ENCODE assay signal across 11 mouse cellular contexts in genomic region chr12:72946064-72946395, GRCm38 (mm10). TPM values are rescaled to one million over a fixed set of nuclear protein-coding genes. Genes with fewer than 3 reads are reported as not detected.
A peak's percentile ranks its signal among the peaks of the same experiment; 100 is the strongest.
DNase-seq lines count a peak whose midpoint lies in the region; ATAC-seq lines count a peak whose summit lies in the region.
"Had no signal": no experiment of that assay in that cellular context is flagged by ENCODE, and none has a peak within 500 bp of the region (broad histone marks: within the 10 kb centered on the region; RNA-seq: fewer than 3 reads in every experiment).

No protein-coding gene starts in this region.

- H3K36me3 ChIP-seq in hindbrain, embryonic 10.5 days = no peaks in the 10 kb centered on the region
- no peaks in the 10 kb centered on the region for H3K36me3 ChIP-seq in hindbrain, embryonic 16.5 days (ENCODE audit: control insufficient read depth, insufficient read depth, low read length)
- no peaks in the 10 kb centered on the region for H3K36me3 ChIP-seq in embryonic facial prominence, embryonic 11.5 days (replicated peaks; ENCODE audit: control insufficient read depth, insufficient read depth, low read depth, low read length)
- no peaks in the 10 kb centered on the region for H3K36me3 ChIP-seq in hindbrain, embryonic 14.5 days (replicated peaks; ENCODE audit: control insufficient read depth, insufficient read depth)
- H3K36me3 ChIP-seq in midbrain, embryonic 12.5 days = no peaks in the 10 kb centered on the region
- H3K36me3 ChIP-seq: G1E had no signal

- peak overlapping the region; percentile 53 for H3K4me3 ChIP-seq in hindbrain, embryonic 10.5 days
- H3K4me3 ChIP-seq in hindbrain, embryonic 16.5 days (ENCODE audit: low read length) = no peak overlapping the region
- peak overlapping the region; percentile 44 for H3K4me3 ChIP-seq in embryonic facial prominence, embryonic 11.5 days (ENCODE audit: low read depth, low read length)
- 0 out of 2 replicates have a peak overlapping the region, but pooled peaks have one; percentile 24 for H3K4me3 ChIP-seq in hindbrain, embryonic 14.5 days (replicated peaks; ENCODE audit: low read length)
- peak overlapping the region; percentile 41 for H3K4me3 ChIP-seq in midbrain, embryonic 12.5 days

- 2% methylated on average over 8 of the region's 8 CpGs for WGBS in hindbrain, embryonic 10.5 days
- WGBS in hindbrain, embryonic 16.5 days = 4% methylated on average over 8 of the region's 8 CpGs
- WGBS in embryonic facial prominence, embryonic 11.5 days = 4% methylated on average over 8 of the region's 8 CpGs
- WGBS in hindbrain, embryonic 14.5 days = 2% methylated on average over 8 of the region's 8 CpGs
- WGBS in midbrain, embryonic 12.5 days = 2% methylated on average over 8 of the region's 8 CpGs

- H3K9ac ChIP-seq in hindbrain, embryonic 16.5 days (ENCODE audit: low read depth, low read length) = no peak overlapping the region
- peak overlapping the region; percentile 56 for H3K9ac ChIP-seq in embryonic facial prominence, embryonic 11.5 days (replicated peaks; ENCODE audit: low read length)
- H3K9ac ChIP-seq in hindbrain, embryonic 14.5 days = no peak overlapping the region
- H3K9ac ChIP-seq in midbrain, embryonic 12.5 days (replicated peaks) = no peak overlapping the region

- no peak for DNase-seq in hindbrain, embryonic 10.5 days (ENCODE audit: low spot score)
- peak; percentile 43 for DNase-seq in embryonic facial prominence, embryonic 11.5 days (ENCODE audit: low spot score)
- no peak for DNase-seq in hindbrain, embryonic 14.5 days (ENCODE audit: low spot score)
- DNase-seq in natural killer cell, adult 2 months (ENCODE audit: low spot score in 2 of 2) = no peak
- no peak for DNase-seq in spleen, postnatal 10 days (ENCODE audit: low spot score in 2 of 2)
- DNase-seq in right cerebral cortex, adult 18-20 months = no peak
- DNase-seq: thymus, postnatal 25 days had no signal

- H3K27me3 ChIP-seq in hindbrain, embryonic 10.5 days (ENCODE audit: insufficient read depth, poor library complexity, severe bottlenecking) = peaks cover 100% of the 10 kb centered on the region
- H3K27me3 ChIP-seq in hindbrain, embryonic 16.5 days (replicated peaks; ENCODE audit: control insufficient read depth, insufficient read depth, low read length) = peaks cover 69% of the 10 kb centered on the region
- peaks cover 40% of the 10 kb centered on the region for H3K27me3 ChIP-seq in embryonic facial prominence, embryonic 11.5 days (ENCODE audit: control insufficient read depth, insufficient read depth, low read length)
- H3K27me3 ChIP-seq in hindbrain, embryonic 14.5 days (ENCODE audit: control insufficient read depth, insufficient read depth, low read length) = peaks cover 95% of the 10 kb centered on the region
- H3K27me3 ChIP-seq in midbrain, embryonic 12.5 days = peaks cover 85% of the 10 kb centered on the region

- peak overlapping the region; percentile 74; the same call in 1 of the 2 replicates for H3K27ac ChIP-seq in hindbrain, embryonic 10.5 days
- H3K27ac ChIP-seq in hindbrain, embryonic 16.5 days (ENCODE audit: low read depth, low read length) = no peak overlapping the region
- H3K27ac ChIP-seq in embryonic facial prominence, embryonic 11.5 days (replicated peaks; ENCODE audit: low read depth, low read length) = 0 out of 2 replicates have a peak overlapping the region, but pooled peaks have one; percentile 28
- no peak overlapping the region for H3K27ac ChIP-seq in hindbrain, embryonic 14.5 days
- H3K27ac ChIP-seq in midbrain, embryonic 12.5 days (replicated peaks) = no peak overlapping the region
- H3K27ac ChIP-seq: macrophage had no signal

- ATAC-seq in hindbrain, embryonic 16.5 days = no peak
- peak; percentile 29; the same call in 1 of the 2 replicates for ATAC-seq in embryonic facial prominence, embryonic 11.5 days (replicated peaks; ENCODE audit: insufficient number of reproducible peaks, low FRiP score, low TSS enrichment, low read depth)
- ATAC-seq in hindbrain, embryonic 14.5 days (ENCODE audit: low FRiP score) = no peak
- ATAC-seq in midbrain, embryonic 12.5 days (ENCODE audit: low FRiP score, low read depth) = no peak

- H3K4me1 ChIP-seq in hindbrain, embryonic 10.5 days (replicated peaks) = peaks cover 15% of the 10 kb centered on the region
- peaks cover 2% of the 10 kb centered on the region for H3K4me1 ChIP-seq in hindbrain, embryonic 16.5 days (ENCODE audit: control insufficient read depth, insufficient read depth, low read depth, low read length)
- H3K4me1 ChIP-seq in embryonic facial prominence, embryonic 11.5 days (ENCODE audit: control insufficient read depth, insufficient read depth, low read length) = 0 out of 2 replicates have a peak, but pooled peaks cover 5% of the 10 kb centered on the region
- H3K4me1 ChIP-seq in hindbrain, embryonic 14.5 days (replicated peaks; ENCODE audit: control insufficient read depth, insufficient read depth, low read length) = no peaks in the 10 kb centered on the region
- peaks cover 15% of the 10 kb centered on the region for H3K4me1 ChIP-seq in midbrain, embryonic 12.5 days

- H3K9me3 ChIP-seq in hindbrain, embryonic 10.5 days = no peaks in the 10 kb centered on the region
- H3K9me3 ChIP-seq in hindbrain, embryonic 16.5 days (ENCODE audit: control insufficient read depth, low read length) = no peaks in the 10 kb centered on the region
- H3K9me3 ChIP-seq in embryonic facial prominence, embryonic 11.5 days (replicated peaks; ENCODE audit: control insufficient read depth, low read length) = no peaks in the 10 kb centered on the region
- H3K9me3 ChIP-seq in hindbrain, embryonic 14.5 days (ENCODE audit: control insufficient read depth, low read length) = no peaks in the 10 kb centered on the region
- H3K9me3 ChIP-seq in midbrain, embryonic 12.5 days = no peaks in the 10 kb centered on the region
- H3K9me3 ChIP-seq: G1E had no signal

- no peak overlapping the region for H3K4me2 ChIP-seq in hindbrain, embryonic 16.5 days (ENCODE audit: low read length)
- H3K4me2 ChIP-seq in embryonic facial prominence, embryonic 11.5 days (ENCODE audit: low read depth, low read length) = peak overlapping the region; percentile 74
- no peak overlapping the region for H3K4me2 ChIP-seq in hindbrain, embryonic 14.5 days (replicated peaks)
- H3K4me2 ChIP-seq in midbrain, embryonic 12.5 days (replicated peaks) = peak overlapping the region; percentile 55; the same call in 1 of the 2 replicates

RNA-seq across cellular contexts. Expression of gene 4930447C04Rik, which starts 5.5 kb away (rescaled TPM):
- polyA plus RNA-seq in hindbrain, embryonic 10.5 days (2016; fragmentation: Nextera tagmentation; extraction: Ambion mirVana) = 2.0 and 2.3 TPM in 2 replicates
- 5.5 and 9.4 TPM in 2 replicates for polyA plus RNA-seq in hindbrain, embryonic 16.5 days (2015; fragmentation: Nextera tagmentation; extraction: Ambion mirVana)
- 5.0 and 6.3 TPM in 2 replicates for polyA plus RNA-seq in embryonic facial prominence, embryonic 11.5 days (2014; fragmentation: Nextera tagmentation; extraction: Ambion mirVana)
- 5.3 and 6.1 TPM in 2 replicates for polyA plus RNA-seq in hindbrain, embryonic 14.5 days (2014; fragmentation: Nextera tagmentation; extraction: Ambion mirVana)
- polyA plus RNA-seq in midbrain, embryonic 12.5 days (2016; fragmentation: Nextera tagmentation; extraction: Ambion mirVana) = 1.4 and 3.2 TPM in 2 replicates
- polyA plus RNA-seq: G1E, macrophage had no signal

RNA-seq across cellular contexts. Expression of gene Six6, which starts 6.3 kb away (rescaled TPM):
- 0.14 and 0.77 TPM in 2 replicates for polyA plus RNA-seq in hindbrain, embryonic 10.5 days (2016; fragmentation: Nextera tagmentation; extraction: Ambion mirVana)
- polyA plus RNA-seq in hindbrain, embryonic 16.5 days (2015; fragmentation: Nextera tagmentation; extraction: Ambion mirVana) = not detected in 2 replicates
- polyA plus RNA-seq in embryonic facial prominence, embryonic 11.5 days (2014; fragmentation: Nextera tagmentation; extraction: Ambion mirVana) = 7.9 and 11.6 TPM in 2 replicates
- not detected in 2 replicates for polyA plus RNA-seq in hindbrain, embryonic 14.5 days (2014; fragmentation: Nextera tagmentation; extraction: Ambion mirVana)
- 0.13 TPM in 1 of 2 replicates, not detected in the other for polyA plus RNA-seq in midbrain, embryonic 12.5 days (2016; fragmentation: Nextera tagmentation; extraction: Ambion mirVana)
- polyA plus RNA-seq: G1E, macrophage had no signal

Comparison
In these comparisons a context has a peak if more than half of its experiments do, and no peak if none do; other contexts are left out.
1. H3K27ac ChIP-seq: peak in hindbrain, embryonic 10.5 days (single experiment) and embryonic facial prominence, embryonic 11.5 days (single experiment); none in hindbrain, embryonic 16.5 days (single experiment), hindbrain, embryonic 14.5 days (single experiment) and midbrain, embryonic 12.5 days (single experiment).
2. H3K4me2 ChIP-seq: peak in embryonic facial prominence, embryonic 11.5 days (single experiment) and midbrain, embryonic 12.5 days (single experiment); none in hindbrain, embryonic 16.5 days (single experiment) and hindbrain, embryonic 14.5 days (single experiment).